Mouse (Mus musculus): ENCODE data around the gene Cep55. TPM values are rescaled to one million over a fixed set of nuclear protein-coding genes. Genes with fewer than 3 reads are reported as not detected.

The Cep55 gene
- polyA plus RNA-seq, 1 experiment from 2014 or later: 43.8 TPM

DNA sequence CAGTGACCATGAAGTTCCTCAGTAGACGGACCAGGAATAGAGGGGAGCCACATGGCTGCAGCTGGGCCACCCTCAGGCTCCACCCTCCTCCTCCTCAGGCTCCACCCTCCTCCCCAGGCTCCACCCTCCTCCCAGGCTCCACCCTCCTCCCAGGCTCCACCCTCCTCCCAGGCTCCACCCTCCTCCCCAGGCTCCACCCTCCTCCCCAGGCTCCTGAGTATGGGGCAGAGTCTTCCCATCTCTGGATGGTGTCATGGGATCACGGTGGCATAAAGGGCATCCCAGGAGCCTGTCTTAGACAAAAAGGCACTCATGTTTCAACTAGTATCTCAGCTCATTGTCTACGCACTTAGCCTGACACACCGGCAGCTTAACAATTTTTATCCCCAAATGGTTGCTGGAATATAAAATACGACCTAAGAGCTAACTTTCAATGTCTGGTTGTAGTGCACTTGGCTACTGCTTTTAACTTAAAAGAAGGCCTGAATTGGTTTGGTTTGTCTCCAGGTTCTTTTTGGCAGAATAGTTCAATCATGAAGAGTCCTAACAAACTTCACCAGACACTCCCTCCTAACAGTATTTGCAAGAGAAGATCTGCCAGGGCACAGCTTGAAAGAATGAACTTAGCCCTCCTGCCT, 65.4 kb downstream of the Cep55 start:
- DNase-seq (ENCODE audit: extremely low spot score, low spot score): no peak
- Histone ChIP-seq H3K4me3 (no peak overlapping the region), H3K27ac (no peak overlapping the region), H3K27me3 (ENCODE audit: poor library complexity, severe bottlenecking) (peaks cover 33% of the 10 kb centered on the region), H3K36me3 (replicated peaks) (no peaks in the 10 kb centered on the region), H3K9me3 (no peaks in the 10 kb centered on the region), H3K4me1 (peaks cover 12% of the 10 kb centered on the region)
- 93% methylated on average over 5 of the region's 5 CpGs for WGBS

- Histone ChIP-seq H3K27ac (no peak overlapping the region; the same call in 1 of the 2 replicates), H3K4me3 (peak overlapping the region; percentile 66), H3K27me3 (ENCODE audit: poor library complexity, severe bottlenecking) (peaks cover 49% of the 10 kb centered on the region), H3K9me3 (no peaks in the 10 kb centered on the region), H3K36me3 (replicated peaks) (no peaks in the 10 kb centered on the region), H3K4me1 (peaks cover 12% of the 10 kb centered on the region)
- no peak for DNase-seq (ENCODE audit: extremely low spot score, low spot score)
- WGBS: 28% methylated on average over 9 of the region's 9 CpGs
Measured at GRCm38 (mm10) chr19:38123921-38124320, 69.1 kb downstream of the Cep55 start.

Other genes starting within 250 kb of the Cep55 start
- gene Myof, start 11.4 kb upstream of the Cep55 start, polyA plus RNA-seq (2016; fragmentation: Nextera tagmentation; extraction: Ambion mirVana): 1.9 and 2.3 TPM in 2 replicates
- 0.11 TPM in 1 of 2 replicates, not detected in the other for gene Ffar4, start 42.1 kb downstream of the Cep55 start, polyA plus RNA-seq (2016; fragmentation: Nextera tagmentation; extraction: Ambion mirVana)
- 1.3 and 2.2 TPM in 2 replicates for gene Rbp4, start 70.3 kb downstream of the Cep55 start, polyA plus RNA-seq (2016; fragmentation: Nextera tagmentation; extraction: Ambion mirVana)
- not detected in 2 replicates for gene Pde6c, start 77.8 kb downstream of the Cep55 start, polyA plus RNA-seq (2016; fragmentation: Nextera tagmentation; extraction: Ambion mirVana)
- gene Fra10ac1, start 169.1 kb downstream of the Cep55 start, polyA plus RNA-seq (2016; fragmentation: Nextera tagmentation; extraction: Ambion mirVana): 45.8 and 47.6 TPM in 2 replicates
- gene Lgi1, start 209.5 kb downstream of the Cep55 start, polyA plus RNA-seq (2016; fragmentation: Nextera tagmentation; extraction: Ambion mirVana): 0.25 and 0.63 TPM in 2 replicates